Mouse (Mus musculus): ENCODE data around the gene Apba1. TPM values are rescaled to one million over a fixed set of nuclear protein-coding genes. Genes with fewer than 3 reads are reported as not detected.

The Apba1 gene
- polyA plus RNA-seq (2014; fragmentation: Nextera tagmentation; extraction: Ambion mirVana) = 0.36 and 0.46 TPM in 2 replicates

GRCm38 (mm10) chr19:23758554-23759321 lies at the start of gene Apba1:
Apba1 (plus strand) TSS chr19:23758887.
- H3K4me3 ChIP-seq (ENCODE audit: control insufficient read depth in 1 of 2, insufficient read depth in 1 of 2, low read depth in 1 of 2, low read length in 2 of 2) = peak within 1 kb of the TSS; percentile 69 to 91
- H3K36me3 ChIP-seq (ENCODE audit: control insufficient read depth, insufficient read depth, low read length) = no peaks in the 10 kb centered on the region
- under 1% methylated on average over 85 of the region's 98 CpGs for WGBS
- H3K4me1 ChIP-seq (ENCODE audit: control insufficient read depth in 2 of 2, insufficient read depth in 2 of 2, low read length in 2 of 2) = peaks cover 4 to 9% of the 10 kb centered on the region in 2 experiments; a peak in 3 of 4 replicates
- peak; percentile 77 for ATAC-seq (ENCODE audit: insufficient number of reproducible peaks, insufficient read depth, low FRiP score, low read depth)
- H3K27me3 ChIP-seq (ENCODE audit: control insufficient read depth, insufficient read depth, low read length) = peaks cover 14% of the 10 kb centered on the region
- H3K4me2 ChIP-seq (ENCODE audit: low read length) = peak within 1 kb of the TSS; percentile 85
- H3K9ac ChIP-seq (ENCODE audit: low read length) = peak within 1 kb of the TSS; percentile 80
- peak within 1 kb of the TSS; percentile 58 to 63; a peak in 2 of 4 replicates for H3K27ac ChIP-seq (replicated peaks in 1 of 2; ENCODE audit: control insufficient read depth in 1 of 2, insufficient read depth in 1 of 2, low read depth in 2 of 2, low read length in 2 of 2)
- H3K9me3 ChIP-seq (ENCODE audit: control insufficient read depth, low read length) = no peaks in the 10 kb centered on the region

GRCm38 (mm10) chr19:23746506-23746905 lies 12.2 kb upstream of the Apba1 start:
- H3K27me3 ChIP-seq (ENCODE audit: control insufficient read depth, insufficient read depth, low read length) = no peaks in the 10 kb centered on the region
- H3K4me2 ChIP-seq (ENCODE audit: low read length) = no peak overlapping the region
- H3K27ac ChIP-seq (replicated peaks in 1 of 2; ENCODE audit: control insufficient read depth in 1 of 2, insufficient read depth in 1 of 2, low read depth in 2 of 2, low read length in 2 of 2) = no peak overlapping the region
- no peaks in the 10 kb centered on the region for H3K4me1 ChIP-seq (ENCODE audit: control insufficient read depth in 2 of 2, insufficient read depth in 2 of 2, low read length in 2 of 2)
- no peaks in the 10 kb centered on the region for H3K36me3 ChIP-seq (ENCODE audit: control insufficient read depth, insufficient read depth, low read length)
- H3K9ac ChIP-seq (ENCODE audit: low read length) = no peak overlapping the region
- no peak for ATAC-seq (ENCODE audit: insufficient number of reproducible peaks, insufficient read depth, low FRiP score, low read depth)
- no peaks in the 10 kb centered on the region for H3K9me3 ChIP-seq (ENCODE audit: control insufficient read depth, low read length)
- WGBS = 78% methylated on average over 3 of the region's 3 CpGs
- H3K4me3 ChIP-seq (ENCODE audit: control insufficient read depth in 1 of 2, insufficient read depth in 1 of 2, low read depth in 1 of 2, low read length in 2 of 2) = no peak overlapping the region

GRCm38 (mm10) chr19:23757011-23757410 lies 1.7 kb upstream of the Apba1 start:
- Histone ChIP-seq H3K4me2 (ENCODE audit: low read length) (peak overlapping the region; percentile 45), H3K9ac (ENCODE audit: low read length) (no peak overlapping the region), H3K36me3 (ENCODE audit: control insufficient read depth, insufficient read depth, low read length) (no peaks in the 10 kb centered on the region), H3K4me3 (ENCODE audit: control insufficient read depth in 1 of 2, insufficient read depth in 1 of 2, low read depth in 1 of 2, low read length in 2 of 2) (no peak overlapping the region; a peak in 1 of 4 replicates), H3K27ac (replicated peaks in 1 of 2; ENCODE audit: control insufficient read depth in 1 of 2, insufficient read depth in 1 of 2, low read depth in 2 of 2, low read length in 2 of 2) (no peak overlapping the region), H3K9me3 (ENCODE audit: control insufficient read depth, low read length) (no peaks in the 10 kb centered on the region), H3K27me3 (ENCODE audit: control insufficient read depth, insufficient read depth, low read length) (peaks cover 14% of the 10 kb centered on the region), H3K4me1 (ENCODE audit: control insufficient read depth in 2 of 2, insufficient read depth in 2 of 2, low read length in 2 of 2) (peaks cover 4 to 9% of the 10 kb centered on the region in 2 experiments; a peak in 3 of 4 replicates)
- ATAC-seq (ENCODE audit: insufficient number of reproducible peaks, insufficient read depth, low FRiP score, low read depth) = no peak
- 17% methylated on average over 7 of the region's 7 CpGs for WGBS

- WGBS = 1% methylated on average over 37 of the region's 40 CpGs
- H3K4me2 ChIP-seq (ENCODE audit: low read length) = peak overlapping the region; percentile 85
- peaks cover 4 to 9% of the 10 kb centered on the region in 2 experiments; a peak in 3 of 4 replicates for H3K4me1 ChIP-seq (ENCODE audit: control insufficient read depth in 2 of 2, insufficient read depth in 2 of 2, low read length in 2 of 2)
- no peaks in the 10 kb centered on the region for H3K36me3 ChIP-seq (ENCODE audit: control insufficient read depth, insufficient read depth, low read length)
- peak; percentile 66 for ATAC-seq (ENCODE audit: insufficient number of reproducible peaks, insufficient read depth, low FRiP score, low read depth)
- H3K27ac ChIP-seq (replicated peaks in 1 of 2; ENCODE audit: control insufficient read depth in 1 of 2, insufficient read depth in 1 of 2, low read depth in 2 of 2, low read length in 2 of 2) = peak overlapping the region; percentile 58 to 63; a peak in 2 of 4 replicates
- no peaks in the 10 kb centered on the region for H3K9me3 ChIP-seq (ENCODE audit: control insufficient read depth, low read length)
- peak overlapping the region; percentile 80 for H3K9ac ChIP-seq (ENCODE audit: low read length)
- H3K4me3 ChIP-seq (ENCODE audit: control insufficient read depth in 1 of 2, insufficient read depth in 1 of 2, low read depth in 1 of 2, low read length in 2 of 2) = peak overlapping the region; percentile 69 to 91
- peaks cover 14% of the 10 kb centered on the region for H3K27me3 ChIP-seq (ENCODE audit: control insufficient read depth, insufficient read depth, low read length)
Observed at GRCm38 (mm10) chr19:23757961-23758553, 630 bp upstream of the Apba1 start.

GRCm38 (mm10) chr19:23759322-23759945 lies 747 bp downstream of the Apba1 start:
- H3K9me3 ChIP-seq (ENCODE audit: control insufficient read depth, low read length) = no peaks in the 10 kb centered on the region
- 5% methylated on average over 17 of the region's 17 CpGs for WGBS
- no peak for ATAC-seq (ENCODE audit: insufficient number of reproducible peaks, insufficient read depth, low FRiP score, low read depth)
- peak overlapping the region; percentile 69 to 91 for H3K4me3 ChIP-seq (ENCODE audit: control insufficient read depth in 1 of 2, insufficient read depth in 1 of 2, low read depth in 1 of 2, low read length in 2 of 2)
- peak overlapping the region; percentile 85 for H3K4me2 ChIP-seq (ENCODE audit: low read length)
- peaks cover 14% of the 10 kb centered on the region for H3K27me3 ChIP-seq (ENCODE audit: control insufficient read depth, insufficient read depth, low read length)
- peaks cover 4 to 9% of the 10 kb centered on the region in 2 experiments; a peak in 3 of 4 replicates for H3K4me1 ChIP-seq (ENCODE audit: control insufficient read depth in 2 of 2, insufficient read depth in 2 of 2, low read length in 2 of 2)
- H3K36me3 ChIP-seq (ENCODE audit: control insufficient read depth, insufficient read depth, low read length) = no peaks in the 10 kb centered on the region
- peak overlapping the region; percentile 80 for H3K9ac ChIP-seq (ENCODE audit: low read length)
- no peak overlapping the region for H3K27ac ChIP-seq (replicated peaks in 1 of 2; ENCODE audit: control insufficient read depth in 1 of 2, insufficient read depth in 1 of 2, low read depth in 2 of 2, low read length in 2 of 2)

- Histone ChIP-seq H3K4me1 (ENCODE audit: control insufficient read depth in 2 of 2, insufficient read depth in 2 of 2, low read length in 2 of 2) (peaks cover 0 to 4% of the 10 kb centered on the region in 2 experiments; a peak in 1 of 4 replicates), H3K9ac (ENCODE audit: low read length) (no peak overlapping the region), H3K27ac (replicated peaks in 1 of 2; ENCODE audit: control insufficient read depth in 1 of 2, insufficient read depth in 1 of 2, low read depth in 2 of 2, low read length in 2 of 2) (no peak overlapping the region), H3K36me3 (ENCODE audit: control insufficient read depth, insufficient read depth, low read length) (no peaks in the 10 kb centered on the region), H3K4me3 (ENCODE audit: control insufficient read depth in 1 of 2, insufficient read depth in 1 of 2, low read depth in 1 of 2, low read length in 2 of 2) (no peak overlapping the region), H3K9me3 (ENCODE audit: control insufficient read depth, low read length) (no peaks in the 10 kb centered on the region), H3K27me3 (ENCODE audit: control insufficient read depth, insufficient read depth, low read length) (peaks cover 14% of the 10 kb centered on the region), H3K4me2 (ENCODE audit: low read length) (no peak overlapping the region)
- ATAC-seq (ENCODE audit: insufficient number of reproducible peaks, insufficient read depth, low FRiP score, low read depth) = no peak
- WGBS = 78% methylated on average over 6 of the region's 6 CpGs
Observed at GRCm38 (mm10) chr19:23763371-23763770, 4.7 kb downstream of the Apba1 start.

- Histone ChIP-seq H3K4me2 (ENCODE audit: low read length) (no peak overlapping the region), H3K4me1 (ENCODE audit: control insufficient read depth in 2 of 2, insufficient read depth in 2 of 2, low read length in 2 of 2) (peaks cover 0 to 4% of the 10 kb centered on the region in 2 experiments; a peak in 1 of 4 replicates), H3K27ac (replicated peaks in 1 of 2; ENCODE audit: control insufficient read depth in 1 of 2, insufficient read depth in 1 of 2, low read depth in 2 of 2, low read length in 2 of 2) (no peak overlapping the region), H3K4me3 (ENCODE audit: control insufficient read depth in 1 of 2, insufficient read depth in 1 of 2, low read depth in 1 of 2, low read length in 2 of 2) (no peak overlapping the region), H3K9me3 (ENCODE audit: control insufficient read depth, low read length) (no peaks in the 10 kb centered on the region), H3K36me3 (ENCODE audit: control insufficient read depth, insufficient read depth, low read length) (no peaks in the 10 kb centered on the region), H3K9ac (ENCODE audit: low read length) (no peak overlapping the region), H3K27me3 (ENCODE audit: control insufficient read depth, insufficient read depth, low read length) (peaks cover 14% of the 10 kb centered on the region)
- 56% methylated on average over 2 of the region's 2 CpGs for WGBS
- ATAC-seq (ENCODE audit: insufficient number of reproducible peaks, insufficient read depth, low FRiP score, low read depth) = no peak
Observed at GRCm38 (mm10) chr19:23764051-23764450, 5.4 kb downstream of the Apba1 start.

Measured in heart, embryonic 14.5 days (tissue).